Mouse (Mus musculus): ENCODE results near the gene Zbtb43. TPM values are rescaled to one million over a fixed set of nuclear protein-coding genes. Genes with fewer than 3 reads are reported as not detected.

Gene Zbtb43
- polyA plus RNA-seq, 1 experiment from 2014 or later = 17.2 TPM

DNA sequence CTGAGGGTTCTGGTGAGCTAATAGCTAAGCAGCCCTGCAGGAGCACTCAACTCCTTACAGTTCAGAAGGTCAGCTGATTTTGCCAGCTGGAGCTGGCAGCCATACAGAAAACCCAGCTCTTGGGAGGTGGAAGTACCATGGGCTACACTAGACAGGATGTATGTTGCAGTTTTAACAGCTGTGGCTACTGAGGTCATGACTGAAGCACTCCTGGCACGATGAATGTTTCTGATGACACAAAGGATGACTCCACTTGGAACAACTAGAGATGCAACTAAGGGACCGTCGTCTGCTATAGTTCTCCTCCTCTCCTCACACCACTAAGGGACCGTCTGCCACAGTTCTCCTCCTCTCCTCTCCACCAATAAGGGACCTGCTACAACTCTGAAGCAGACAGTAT lies 2.4 kb downstream of the Zbtb43 start:
- Histone ChIP-seq H3K4me2 (no peak overlapping the region), H3K27me3 (ENCODE audit: insufficient read depth, low read length) (no peaks in the 10 kb centered on the region), H3K4me1 (ENCODE audit: insufficient read depth) (peaks cover 7% of the 10 kb centered on the region), H3K9me3 (ENCODE audit: low read depth, low read length) (no peaks in the 10 kb centered on the region), H3K9ac (no peak overlapping the region), H3K4me3 (ENCODE audit: low read depth, low read length) (no peak overlapping the region), H3K27ac (ENCODE audit: low read depth) (no peak overlapping the region), H3K36me3 (ENCODE audit: insufficient read depth) (peaks cover 25% of the 10 kb centered on the region)
- TF ChIP-seq CTCF (IDR thresholded peaks at IDR 0.05; ENCODE audit: low read depth) = no peak
- ATAC-seq (ENCODE audit: insufficient read depth) (no peak), DNase-seq (peak; percentile 15)
- 61% methylated on average over 4 of the region's 4 CpGs for WGBS

DNA sequence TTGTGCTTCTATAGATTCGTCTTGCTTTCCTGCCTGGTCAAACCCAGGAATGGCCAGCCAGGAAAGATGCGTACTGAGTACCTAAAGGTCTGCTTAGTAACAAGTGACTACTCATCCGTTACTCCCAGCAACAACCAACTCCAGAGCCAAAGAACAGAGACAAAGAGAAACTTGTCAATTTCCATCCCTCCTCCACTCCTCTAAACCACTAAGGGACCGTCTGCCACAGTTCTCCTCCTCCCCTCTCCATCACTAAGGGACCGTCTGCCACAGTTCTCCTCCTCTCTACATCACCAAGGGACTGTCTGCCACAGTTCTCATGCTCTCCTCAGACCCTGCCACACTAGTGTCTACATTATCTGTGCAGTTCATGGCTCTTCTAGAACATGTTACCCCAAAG lies 3.1 kb downstream of the Zbtb43 start:
- 81% methylated on average over 5 of the region's 5 CpGs for WGBS
- H3K4me1 ChIP-seq (ENCODE audit: insufficient read depth) = peaks cover 7% of the 10 kb centered on the region
- no peaks in the 10 kb centered on the region for H3K27me3 ChIP-seq (ENCODE audit: insufficient read depth, low read length)
- H3K4me2 ChIP-seq = no peak overlapping the region
- H3K9me3 ChIP-seq (ENCODE audit: low read depth, low read length) = no peaks in the 10 kb centered on the region
- ATAC-seq (ENCODE audit: insufficient read depth) (no peak), DNase-seq (no peak)
- H3K9ac ChIP-seq = no peak overlapping the region
- H3K36me3 ChIP-seq (ENCODE audit: insufficient read depth) = peaks cover 27% of the 10 kb centered on the region
- H3K4me3 ChIP-seq (ENCODE audit: low read depth, low read length) = no peak overlapping the region
- no peak overlapping the region for H3K27ac ChIP-seq (ENCODE audit: low read depth)
- no peak for TF ChIP-seq CTCF (IDR thresholded peaks at IDR 0.05; ENCODE audit: low read depth)

DNA sequence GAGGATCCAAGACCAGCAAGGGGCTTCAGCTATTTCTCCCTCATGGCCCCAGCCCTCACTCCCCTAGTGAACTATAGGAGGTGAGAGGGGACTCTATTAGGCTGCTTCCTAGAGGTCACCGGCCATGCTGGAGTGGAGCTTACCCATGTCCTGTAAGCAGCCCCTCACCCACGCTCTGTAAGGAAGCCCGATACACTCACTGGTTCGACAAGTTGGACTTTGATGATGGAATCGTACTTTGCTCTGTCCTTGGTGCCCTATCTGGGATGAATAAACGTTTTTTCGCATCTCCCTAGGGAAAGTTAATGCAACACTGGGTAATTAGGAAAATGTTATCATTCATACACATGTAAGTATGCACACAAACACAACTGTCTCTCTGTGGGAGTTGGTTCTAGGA lies 6.3 kb downstream of the Zbtb43 start:
- H3K9me3 ChIP-seq (ENCODE audit: low read depth, low read length) = no peaks in the 10 kb centered on the region
- no peak overlapping the region for H3K4me2 ChIP-seq
- peaks cover 1% of the 10 kb centered on the region for H3K4me1 ChIP-seq (ENCODE audit: insufficient read depth)
- DNase-seq (no peak), ATAC-seq (ENCODE audit: insufficient read depth) (no peak)
- no peak overlapping the region for H3K27ac ChIP-seq (ENCODE audit: low read depth)
- 84% methylated on average over 7 of the region's 7 CpGs for WGBS
- H3K27me3 ChIP-seq (ENCODE audit: insufficient read depth, low read length) = no peaks in the 10 kb centered on the region
- no peak overlapping the region for H3K4me3 ChIP-seq (ENCODE audit: low read depth, low read length)
- no peak for TF ChIP-seq CTCF (IDR thresholded peaks at IDR 0.05; ENCODE audit: low read depth)
- no peak overlapping the region for H3K9ac ChIP-seq
- H3K36me3 ChIP-seq (ENCODE audit: insufficient read depth) = peaks cover 39% of the 10 kb centered on the region

DNA sequence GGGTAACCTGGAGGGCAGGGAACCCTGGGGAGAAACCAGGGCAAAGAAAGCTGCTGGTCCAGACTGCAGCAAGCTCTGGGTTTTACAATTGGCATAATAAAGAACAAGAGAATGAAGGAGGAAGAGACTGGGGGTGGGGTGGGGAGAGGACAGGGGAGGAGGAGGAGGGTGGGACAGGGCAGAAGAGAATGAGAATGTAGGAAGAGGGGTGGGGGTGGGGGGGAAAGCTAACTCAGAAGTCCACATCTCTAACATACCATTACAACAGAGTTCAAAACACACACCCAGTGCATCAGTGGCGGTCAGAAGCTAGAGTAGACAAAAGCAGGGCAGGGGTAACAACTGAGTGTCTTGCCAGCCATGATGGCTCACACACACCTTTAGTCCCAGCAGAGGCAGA lies 7.3 kb downstream of the Zbtb43 start:
- WGBS = 90% methylated on average over 1 of the region's 1 CpGs
- ATAC-seq (ENCODE audit: insufficient read depth) (no peak), DNase-seq (no peak)
- TF ChIP-seq CTCF (IDR thresholded peaks at IDR 0.05; ENCODE audit: low read depth) = no peak
- no peak overlapping the region for H3K9ac ChIP-seq
- no peak overlapping the region for H3K4me3 ChIP-seq (ENCODE audit: low read depth, low read length)
- H3K36me3 ChIP-seq (ENCODE audit: insufficient read depth) = peaks cover 37% of the 10 kb centered on the region
- no peaks in the 10 kb centered on the region for H3K9me3 ChIP-seq (ENCODE audit: low read depth, low read length)
- H3K27me3 ChIP-seq (ENCODE audit: insufficient read depth, low read length) = no peaks in the 10 kb centered on the region
- no peak overlapping the region for H3K27ac ChIP-seq (ENCODE audit: low read depth)
- no peak overlapping the region for H3K4me2 ChIP-seq
- no peaks in the 10 kb centered on the region for H3K4me1 ChIP-seq (ENCODE audit: insufficient read depth)

DNA sequence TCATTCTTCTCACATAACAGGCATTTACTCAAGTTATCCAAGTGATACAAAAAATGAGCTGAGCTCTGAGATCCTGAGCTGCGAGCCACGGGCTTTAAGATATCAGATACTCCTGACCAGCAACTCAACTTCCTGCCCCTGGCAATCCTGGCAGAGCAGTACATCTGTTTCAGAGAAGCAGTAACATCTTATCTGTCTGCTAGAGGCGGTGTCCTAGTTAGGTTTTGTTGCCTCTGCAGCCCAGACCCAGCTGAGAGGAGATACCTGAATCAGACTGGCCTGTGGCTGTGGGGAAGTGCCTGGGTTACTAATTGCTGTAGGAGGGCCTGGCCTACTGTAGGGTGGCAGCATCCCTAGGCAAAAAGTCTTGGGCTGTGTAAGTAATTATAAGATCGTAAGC lies 8.7 kb downstream of the Zbtb43 start:
- no peak overlapping the region for H3K27ac ChIP-seq (ENCODE audit: low read depth)
- 82% methylated on average over 4 of the region's 4 CpGs for WGBS
- TF ChIP-seq CTCF (IDR thresholded peaks at IDR 0.05; ENCODE audit: low read depth) = no peak
- no peak for ATAC-seq (ENCODE audit: insufficient read depth)
- no peak overlapping the region for H3K4me2 ChIP-seq
- no peak for DNase-seq
- no peaks in the 10 kb centered on the region for H3K4me1 ChIP-seq (ENCODE audit: insufficient read depth)
- peaks cover 42% of the 10 kb centered on the region for H3K36me3 ChIP-seq (ENCODE audit: insufficient read depth)
- no peaks in the 10 kb centered on the region for H3K9me3 ChIP-seq (ENCODE audit: low read depth, low read length)
- no peaks in the 10 kb centered on the region for H3K27me3 ChIP-seq (ENCODE audit: insufficient read depth, low read length)
- no peak overlapping the region for H3K9ac ChIP-seq
- H3K4me3 ChIP-seq (ENCODE audit: low read depth, low read length) = no peak overlapping the region

DNA sequence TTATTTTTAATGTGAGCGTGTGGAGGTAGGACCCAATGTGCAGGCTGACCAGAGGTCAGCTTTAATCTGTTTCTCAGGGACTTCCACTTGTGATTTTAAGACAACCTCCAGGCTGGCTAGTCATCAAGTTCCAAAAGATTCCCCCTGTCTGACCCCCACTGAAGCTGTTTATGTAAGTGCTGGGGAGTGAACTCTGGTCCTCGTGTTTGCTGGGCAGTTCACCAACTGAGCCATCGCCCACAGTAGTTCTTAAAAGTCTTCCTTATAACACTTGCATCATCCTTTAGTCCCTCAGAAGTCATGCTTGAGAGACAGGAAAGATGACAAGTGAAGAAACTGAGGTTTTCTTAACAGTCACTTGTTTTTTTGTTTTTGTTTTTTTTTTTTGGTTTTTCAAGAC lies 11.7 kb downstream of the Zbtb43 start:
- Histone ChIP-seq H3K4me3 (ENCODE audit: low read depth, low read length) (no peak overlapping the region), H3K9ac (no peak overlapping the region), H3K27me3 (ENCODE audit: insufficient read depth, low read length) (no peaks in the 10 kb centered on the region), H3K36me3 (ENCODE audit: insufficient read depth) (peaks cover 54% of the 10 kb centered on the region), H3K4me2 (no peak overlapping the region), H3K4me1 (ENCODE audit: insufficient read depth) (no peaks in the 10 kb centered on the region), H3K9me3 (ENCODE audit: low read depth, low read length) (no peaks in the 10 kb centered on the region), H3K27ac (ENCODE audit: low read depth) (no peak overlapping the region)
- no peak for TF ChIP-seq CTCF (IDR thresholded peaks at IDR 0.05; ENCODE audit: low read depth)
- ATAC-seq (ENCODE audit: insufficient read depth) (no peak), DNase-seq (no peak)
- WGBS = 63% methylated on average over 3 of the region's 3 CpGs

DNA sequence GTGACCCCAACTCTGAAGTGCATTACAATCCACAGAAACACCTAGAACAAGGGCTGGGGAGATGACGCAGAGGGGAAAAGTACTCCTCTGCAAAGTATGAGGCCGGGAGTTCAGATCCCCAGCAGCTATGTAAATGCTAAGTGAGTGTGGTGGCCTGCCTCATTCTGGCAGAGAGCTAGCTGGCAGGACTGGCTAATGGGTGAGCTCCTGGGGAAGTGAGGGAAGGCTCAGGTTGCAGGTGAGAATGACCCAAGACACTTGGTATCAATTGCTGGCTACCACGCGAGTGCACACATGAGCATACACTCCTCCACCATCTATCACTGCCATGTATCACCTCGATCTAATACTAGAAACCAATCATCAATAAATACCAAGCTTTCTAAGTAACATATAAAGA lies 12.1 kb downstream of the Zbtb43 start:
- no peak for TF ChIP-seq CTCF (IDR thresholded peaks at IDR 0.05; ENCODE audit: low read depth)
- no peak overlapping the region for H3K4me3 ChIP-seq (ENCODE audit: low read depth, low read length)
- no peak overlapping the region for H3K4me2 ChIP-seq
- no peaks in the 10 kb centered on the region for H3K4me1 ChIP-seq (ENCODE audit: insufficient read depth)
- H3K9me3 ChIP-seq (ENCODE audit: low read depth, low read length) = no peaks in the 10 kb centered on the region
- 93% methylated on average over 5 of the region's 5 CpGs for WGBS
- H3K27ac ChIP-seq (ENCODE audit: low read depth) = no peak overlapping the region
- peaks cover 55% of the 10 kb centered on the region for H3K36me3 ChIP-seq (ENCODE audit: insufficient read depth)
- no peaks in the 10 kb centered on the region for H3K27me3 ChIP-seq (ENCODE audit: insufficient read depth, low read length)
- ATAC-seq (ENCODE audit: insufficient read depth) (no peak), DNase-seq (no peak)
- no peak overlapping the region for H3K9ac ChIP-seq

DNA sequence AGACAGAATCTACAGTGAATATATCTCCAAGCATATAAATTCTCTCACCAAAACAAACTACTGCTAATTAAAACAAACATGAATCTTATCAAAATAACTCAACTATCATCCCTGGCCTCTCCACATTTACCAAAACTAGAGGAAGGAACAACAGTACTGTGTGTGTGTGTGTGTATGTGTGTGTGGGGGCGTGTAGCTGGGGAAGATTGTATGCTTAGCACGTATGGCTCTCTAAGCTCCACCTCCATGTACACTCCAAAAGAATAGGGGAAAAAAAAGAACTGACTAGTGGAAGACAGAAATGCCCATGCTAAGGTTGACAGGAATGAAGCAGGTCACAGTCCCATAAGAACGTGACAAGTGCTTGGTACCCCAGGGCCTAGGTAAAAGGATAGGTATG lies 13.0 kb downstream of the Zbtb43 start:
- Histone ChIP-seq H3K9ac (no peak overlapping the region), H3K4me1 (ENCODE audit: insufficient read depth) (no peaks in the 10 kb centered on the region), H3K36me3 (ENCODE audit: insufficient read depth) (peaks cover 60% of the 10 kb centered on the region), H3K4me3 (ENCODE audit: low read depth, low read length) (no peak overlapping the region), H3K27me3 (ENCODE audit: insufficient read depth, low read length) (no peaks in the 10 kb centered on the region), H3K27ac (ENCODE audit: low read depth) (no peak overlapping the region), H3K4me2 (no peak overlapping the region), H3K9me3 (ENCODE audit: low read depth, low read length) (no peaks in the 10 kb centered on the region)
- TF ChIP-seq CTCF (IDR thresholded peaks at IDR 0.05; ENCODE audit: low read depth) = no peak
- no peak for ATAC-seq (ENCODE audit: insufficient read depth)
- 80% methylated on average over 3 of the region's 3 CpGs for WGBS
- DNase-seq = no peak

Measured in lung, embryonic 14.5 days (tissue).